Comparison of ENCODE assay signal across 9 mouse cellular contexts in the genomic region with DNA sequence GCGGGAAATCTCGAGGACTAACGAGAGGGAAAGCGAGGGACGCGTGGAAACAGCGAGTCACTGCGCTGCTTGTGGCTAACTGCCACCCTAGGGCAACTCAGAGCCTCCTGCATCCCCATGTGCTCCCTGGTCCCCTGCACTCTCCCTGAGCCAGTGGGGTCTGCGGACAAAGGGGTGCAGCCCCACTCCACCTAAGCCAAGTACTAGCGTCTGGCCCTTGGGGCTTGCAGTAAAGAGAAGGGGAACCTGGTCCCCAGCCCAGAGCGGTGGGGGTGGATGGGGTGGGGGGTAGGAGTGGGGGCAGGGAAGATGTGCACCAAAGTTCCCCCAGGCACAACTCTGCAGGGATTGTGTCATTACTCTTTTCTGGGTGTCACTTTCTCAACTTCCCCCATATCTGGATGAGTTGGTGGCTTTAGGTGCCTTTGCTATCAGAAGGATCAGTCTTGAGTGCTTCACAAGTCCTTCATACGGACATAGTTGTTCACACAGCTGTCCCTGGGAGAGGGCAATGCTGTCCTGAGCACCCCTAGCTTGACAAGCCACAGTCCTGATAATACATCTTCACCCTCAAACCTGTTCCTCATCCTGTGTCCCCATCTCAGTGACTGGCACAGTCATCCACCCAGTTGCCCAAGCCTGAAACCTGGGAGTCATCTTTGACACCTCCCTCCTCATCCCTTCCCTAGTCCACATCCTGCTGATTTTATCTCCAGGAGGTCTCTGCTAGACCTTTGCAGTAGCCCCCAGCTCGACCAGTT. TPM values are rescaled to one million over a fixed set of nuclear protein-coding genes. Genes with fewer than 3 reads are reported as not detected.
A peak's percentile ranks its signal among the peaks of the same experiment; 100 is the strongest.
DNase-seq lines count a peak whose midpoint lies in the region; ATAC-seq and TF ChIP-seq lines count a peak whose summit lies in the region.
"Had no signal": no experiment of that assay in that cellular context is flagged by ENCODE, and none has a peak within 500 bp of the region (broad histone marks: within the 10 kb centered on the region; RNA-seq: fewer than 3 reads in every experiment).

No protein-coding gene starts in this region.

- peak overlapping the region; percentile 47 for H3K4me2 ChIP-seq in embryonic facial prominence, embryonic 15.5 days (replicated peaks)
- peak overlapping the region; percentile 51 for H3K4me2 ChIP-seq in intestine, embryonic 16.5 days (ENCODE audit: low read depth, low read length)
- H3K4me2 ChIP-seq in neural tube, embryonic 12.5 days (replicated peaks), result peak overlapping the region; percentile 26

- DNase-seq in left cerebral cortex, adult 2 months (ENCODE audit: extremely low spot score in 1 of 2, low spot score in 2 of 2), result no peak
- no peak for DNase-seq in left cerebral cortex, adult 8-10 months (ENCODE audit: low spot score in 2 of 2)
- DNase-seq in kidney, postnatal 25 days, result no peak
- no peak for DNase-seq in spleen, postnatal 14 days (ENCODE audit: low spot score in 2 of 2)

- peaks cover 9% of the 10 kb centered on the region; the same call in 1 of the 2 replicates for H3K4me1 ChIP-seq in embryonic facial prominence, embryonic 15.5 days
- H3K4me1 ChIP-seq in intestine, embryonic 16.5 days (ENCODE audit: control insufficient read depth, insufficient read depth, low read length), result 0 out of 2 replicates have a peak, but pooled peaks cover 4% of the 10 kb centered on the region
- H3K4me1 ChIP-seq in neural tube, embryonic 12.5 days, result peaks cover 8% of the 10 kb centered on the region; the same call in 1 of the 2 replicates

- 24% methylated on average over 13 of the region's 13 CpGs for WGBS in embryonic facial prominence, embryonic 15.5 days
- 23% methylated on average over 13 of the region's 13 CpGs for WGBS in intestine, embryonic 16.5 days
- 38% methylated on average over 12 of the region's 13 CpGs for WGBS in neural tube, embryonic 12.5 days

- H3K27me3 ChIP-seq in embryonic facial prominence, embryonic 15.5 days, result no peaks in the 10 kb centered on the region
- H3K27me3 ChIP-seq in intestine, embryonic 16.5 days (replicated peaks; ENCODE audit: control insufficient read depth, insufficient read depth, low read length), result no peaks in the 10 kb centered on the region
- H3K27me3 ChIP-seq in neural tube, embryonic 12.5 days (replicated peaks), result 0 out of 2 replicates have a peak, but pooled peaks cover 6% of the 10 kb centered on the region

- no peak overlapping the region for H3K27ac ChIP-seq in left cerebral cortex, adult 2 months
- H3K27ac ChIP-seq in embryonic facial prominence, embryonic 15.5 days (replicated peaks), result no peak overlapping the region
- H3K27ac ChIP-seq in intestine, embryonic 16.5 days (ENCODE audit: low read length), result no peak overlapping the region
- no peak overlapping the region for H3K27ac ChIP-seq in neural tube, embryonic 12.5 days
- H3K27ac ChIP-seq: macrophage had no signal

- H3K9ac ChIP-seq in embryonic facial prominence, embryonic 15.5 days, result 0 out of 2 replicates have a peak overlapping the region, but pooled peaks have one; percentile 10
- peak overlapping the region; percentile 30 for H3K9ac ChIP-seq in intestine, embryonic 16.5 days (ENCODE audit: low read depth, low read length)
- no peak overlapping the region for H3K9ac ChIP-seq in neural tube, embryonic 12.5 days

- H3K4me3 ChIP-seq in left cerebral cortex, adult 2 months, result peak overlapping the region; percentile 34
- H3K4me3 ChIP-seq in embryonic facial prominence, embryonic 15.5 days (replicated peaks), result peak overlapping the region; percentile 9; the same call in 1 of the 2 replicates
- H3K4me3 ChIP-seq in intestine, embryonic 16.5 days (ENCODE audit: low read length), result peak overlapping the region; percentile 16
- H3K4me3 ChIP-seq in neural tube, embryonic 12.5 days, result no peak overlapping the region

- intact Hi-C loops in left cerebral cortex, adult 2 months (cut with DNase I), result no loop called here

- H3K36me3 ChIP-seq in embryonic facial prominence, embryonic 15.5 days, result no peaks in the 10 kb centered on the region
- no peaks in the 10 kb centered on the region for H3K36me3 ChIP-seq in intestine, embryonic 16.5 days (ENCODE audit: control insufficient read depth, insufficient read depth, low read length)
- H3K36me3 ChIP-seq in neural tube, embryonic 12.5 days, result no peaks in the 10 kb centered on the region

- H3K9me3 ChIP-seq in embryonic facial prominence, embryonic 15.5 days (replicated peaks), result no peaks in the 10 kb centered on the region
- no peaks in the 10 kb centered on the region for H3K9me3 ChIP-seq in intestine, embryonic 16.5 days (ENCODE audit: control insufficient read depth, low read length)
- no peaks in the 10 kb centered on the region for H3K9me3 ChIP-seq in neural tube, embryonic 12.5 days

- no peak for TF ChIP-seq CTCF in left cerebral cortex, adult 2 months (IDR thresholded peaks at IDR 0.05)

- ATAC-seq in embryonic facial prominence, embryonic 15.5 days (ENCODE audit: insufficient number of reproducible peaks, low FRiP score, low TSS enrichment, low read depth), result peak; percentile 50; the same call in 1 of the 2 replicates
- ATAC-seq in intestine, embryonic 16.5 days, result peak; percentile 68
- ATAC-seq in neural tube, embryonic 12.5 days (ENCODE audit: low FRiP score, low read depth), result peak; percentile 25; the same call in 1 of the 2 replicates
- no peak for ATAC-seq in cerebellum, adult (ENCODE audit: insufficient number of reproducible peaks, low FRiP score, low TSS enrichment)

RNA-seq across cellular contexts. Expression of a gene that starts 11.9 kb away (rescaled TPM):
- 1 to 10 TPM; 2.8 to 3.8 TPM for total RNA-seq in left cerebral cortex, adult 2 months (2021)
- total RNA-seq in left cerebral cortex, adult 8-10 months (2022), result 1 to 10 TPM; 3.8 to 5.8 (median 4.5) TPM
- 6.6 and 7.5 TPM in 2 replicates for polyA plus RNA-seq in embryonic facial prominence, embryonic 15.5 days (2015; fragmentation: Nextera tagmentation; extraction: Ambion mirVana)
- 18.7 and 19.8 TPM in 2 replicates for polyA plus RNA-seq in intestine, embryonic 16.5 days (2015; fragmentation: Nextera tagmentation; extraction: Ambion mirVana)
- 1.2 and 1.3 TPM in 2 replicates for polyA plus RNA-seq in neural tube, embryonic 12.5 days (2016; fragmentation: Nextera tagmentation; extraction: Ambion mirVana)
